Mouse (Mus musculus) liver, postnatal 0 days (tissue): ENCODE data around the gene Ttc25.

Experiments
- CTCF ChIP-seq: sonication (generic); IDR thresholded peaks from 2 replicates; pipeline ENCODE4 v1.5.1; 2016; ENCODE audit warnings: antibody characterized with exemption, low read depth
- EP300 ChIP-seq: IDR thresholded peaks from 2 replicates; pipeline ENCODE4 v1.6.1; 2016; ENCODE audit warnings: antibody characterized with exemption, low read depth, mild to moderate bottlenecking

- TF ChIP-seq EP300 (no peak), CTCF (no peak)
These were observed 16.3 kb downstream of the Ttc25 start for GRCm38 (mm10) chr11:100561748-100562147.
